Mouse (Mus musculus) heart, adult 10 weeks (tissue): ENCODE data around the gene Alkbh6. TPM values are rescaled to one million over a fixed set of nuclear protein-coding genes. Genes with fewer than 3 reads are reported as not detected.

Source experiments
- polyA plus RNA-seq: library from polyadenylated mRNA; stranded (reverse); fragments of 350-450 nt; fragmentation: Illumina TruSeq; extraction: RNeasy Lipid Tissue Mini Kit (QIAGEN cat#74804); gene quantifications from one replicate; pipeline ENCODE4 v1.2.3, GENCODE M21; 2014; ENCODE audit warnings: low read depth, low replicate concordance

The Alkbh6 gene
- polyA plus RNA-seq, result 29.2 TPM

DNA sequence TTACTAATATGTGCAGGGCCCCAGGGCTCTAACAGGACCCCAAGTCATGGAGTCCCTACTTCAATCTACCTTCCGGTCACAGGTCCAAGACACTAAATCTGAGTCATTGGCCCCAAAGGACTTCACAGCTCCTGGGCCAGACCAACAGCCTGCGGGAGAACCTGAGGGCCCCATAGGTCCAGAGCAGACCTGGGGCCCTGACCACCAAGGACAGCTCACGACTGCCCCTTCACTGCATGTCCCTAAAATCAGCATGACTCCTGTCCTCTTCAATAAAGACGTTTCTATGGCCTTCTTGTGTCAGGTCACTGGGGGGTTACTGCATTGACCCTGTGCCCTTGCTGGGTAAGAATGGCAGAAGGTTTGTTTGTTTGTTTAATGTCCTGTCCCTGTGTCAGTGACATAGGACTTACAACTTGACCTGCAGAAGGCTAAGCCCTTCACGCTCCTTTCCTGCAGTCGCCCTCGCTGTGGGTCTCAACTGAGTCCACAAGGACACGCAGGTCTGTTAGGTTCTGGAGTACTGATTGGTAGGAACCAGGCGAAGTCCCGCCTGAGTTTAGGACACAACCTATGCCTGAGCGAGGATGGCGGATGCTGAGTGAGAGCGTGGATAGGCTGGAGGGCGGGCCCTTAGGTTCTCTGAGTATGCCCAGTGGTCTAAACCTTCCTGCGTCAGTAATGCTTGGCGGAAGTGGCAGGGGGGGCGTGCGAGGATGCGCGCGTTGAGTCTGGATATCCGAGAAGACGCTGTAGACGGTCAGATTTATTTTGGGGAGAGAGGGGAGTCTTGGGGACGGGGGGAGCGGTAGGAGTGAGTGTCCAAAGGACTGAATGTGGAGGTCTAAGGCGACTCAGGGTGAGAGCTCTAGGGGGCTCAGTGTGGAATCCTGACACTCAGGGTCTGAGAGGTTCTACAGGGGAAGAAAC is at the start of gene Alkbh6:
TSS of gene Alkbh6 (plus strand) at position 642 of the 930 bp plus-strand sequence.

GRCm38 (mm10) chr7:30279951-30280669 is 28.4 kb upstream of the Alkbh6 start, which contains the start of the genes Thap8 and Wdr62:
TSS of gene Thap8 (plus strand) at chr7:30280094.
TSS of gene Wdr62 (minus strand) at chr7:30280419.

GRCm38 (mm10) chr7:30291215-30292131 is 17.0 kb upstream of the Alkbh6 start, which contains the start of gene Clip3:
TSS of gene Clip3 (plus strand) at chr7:30291728.

DNA sequence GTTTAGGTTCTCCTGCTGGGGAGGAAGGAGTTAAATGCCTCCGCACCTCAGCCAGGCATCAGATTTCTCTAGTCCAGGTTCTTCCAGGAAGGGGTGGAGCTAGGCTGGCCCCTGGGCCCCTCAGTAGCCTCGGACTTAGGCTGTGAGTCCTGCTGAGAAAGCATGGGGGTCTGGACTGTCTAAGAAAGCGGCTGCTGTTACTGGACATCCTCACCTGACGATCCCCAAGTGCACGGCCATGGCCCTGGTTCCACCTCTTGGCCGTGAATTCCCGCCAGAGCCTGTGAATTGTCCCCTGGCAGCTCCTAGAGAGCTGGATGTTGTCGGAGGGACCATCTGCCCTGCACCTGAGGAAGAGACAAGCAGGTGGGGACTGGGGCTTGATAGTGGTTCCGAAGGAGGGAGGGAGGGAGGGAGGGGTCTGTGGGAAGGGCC is 6.2 kb downstream of the Alkbh6 start, which contains the start of gene Syne4:
TSS of gene Syne4 (plus strand) at position 87 of the 435 bp plus-strand sequence.

GRCm38 (mm10) chr7:30321539-30322284 is 13.2 kb downstream of the Alkbh6 start, which contains the start of gene E130208F15Rik:
TSS of gene E130208F15Rik (plus strand) at chr7:30321740.

GRCm38 (mm10) chr7:30323795-30324194 is 15.3 kb downstream of the Alkbh6 start, which contains the start of gene Sdhaf1:
TSS of gene Sdhaf1 (minus strand) at chr7:30323895.

DNA sequence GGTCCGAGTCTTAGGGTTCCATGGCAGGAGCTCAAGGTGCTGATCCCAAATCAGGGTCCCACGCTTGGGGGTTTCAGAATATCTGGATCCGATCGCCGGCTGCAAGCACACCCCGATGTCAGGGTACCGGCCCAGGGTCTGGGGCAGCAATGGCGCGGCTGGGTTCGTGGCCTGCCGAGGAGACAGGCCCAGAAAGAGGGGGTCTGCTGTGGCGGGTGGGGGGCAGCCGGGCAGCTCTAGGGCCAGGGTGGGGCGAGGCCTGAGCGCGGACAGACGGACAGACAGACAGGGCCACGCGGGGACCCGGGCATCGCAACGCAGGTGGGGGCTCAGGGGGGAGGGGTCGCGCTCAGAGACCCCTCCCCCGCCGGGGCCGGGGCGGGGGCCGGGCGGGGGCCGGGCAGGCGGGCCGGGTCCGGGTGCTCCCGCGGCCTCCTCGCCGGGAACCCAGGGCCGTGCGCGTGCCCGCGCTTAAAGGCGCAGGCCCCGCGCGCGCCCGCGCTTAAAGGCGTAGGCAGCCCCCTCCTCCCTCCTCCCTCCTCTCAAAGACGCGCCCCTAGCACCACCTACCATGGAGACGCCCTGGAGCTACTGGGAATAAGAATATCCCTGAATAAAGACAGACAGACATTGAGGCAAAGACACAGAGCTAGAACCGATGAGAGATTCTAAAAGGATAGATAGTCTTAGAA is 54.3 kb downstream of the Alkbh6 start, which contains the start of gene Lrfn3:
TSS of gene Lrfn3 (minus strand) at position 121 of the 692 bp plus-strand sequence.

Other genes with a start within 250 kb of the Alkbh6 start
- 2.5 TPM for gene Zfp82, start 235.8 kb upstream of the Alkbh6 start, polyA plus RNA-seq
- not detected for gene Gm26920, start 218.3 kb upstream of the Alkbh6 start, polyA plus RNA-seq
- gene Zfp566, start 218.2 kb upstream of the Alkbh6 start, polyA plus RNA-seq, result 1.4 TPM
- 34.9 TPM for gene Zfp260, start 213.9 kb upstream of the Alkbh6 start, polyA plus RNA-seq
- gene Zfp382, start 186.8 kb upstream of the Alkbh6 start, polyA plus RNA-seq, result 1.6 TPM
- 26.8 TPM for gene Zfp146, start 139.0 kb upstream of the Alkbh6 start, polyA plus RNA-seq
- 4,592 TPM for gene Cox7a1, start 124.6 kb upstream of the Alkbh6 start, polyA plus RNA-seq
- gene Capns1, start 109.9 kb upstream of the Alkbh6 start, polyA plus RNA-seq, result 372 TPM
- gene Polr2i, start 76.8 kb upstream of the Alkbh6 start, polyA plus RNA-seq, result 59.9 TPM
- gene Tbcb, start 76.4 kb upstream of the Alkbh6 start, polyA plus RNA-seq, result 58.8 TPM
- gene Ovol3, start 73.0 kb upstream of the Alkbh6 start, polyA plus RNA-seq, result not detected
- not detected for gene Thap8, start 28.6 kb upstream of the Alkbh6 start, polyA plus RNA-seq
- gene Wdr62, start 28.3 kb upstream of the Alkbh6 start, polyA plus RNA-seq, result 2.4 TPM
- gene Clip3, start 17.0 kb upstream of the Alkbh6 start, polyA plus RNA-seq, result 11.7 TPM
- 2.5 TPM for gene Syne4, start 6.1 kb downstream of the Alkbh6 start, polyA plus RNA-seq
- 0.42 TPM for gene E130208F15Rik, start 13.0 kb downstream of the Alkbh6 start, polyA plus RNA-seq
- 14.0 TPM for gene Sdhaf1, start 15.2 kb downstream of the Alkbh6 start, polyA plus RNA-seq
- 1.1 TPM for gene Lrfn3, start 54.1 kb downstream of the Alkbh6 start, polyA plus RNA-seq
- gene Tyrobp, start 105.0 kb downstream of the Alkbh6 start, polyA plus RNA-seq, result 38.2 TPM
- gene Hcst, start 111.1 kb downstream of the Alkbh6 start, polyA plus RNA-seq, result not detected
- 0.50 TPM for gene Nfkbid, start 113.0 kb downstream of the Alkbh6 start, polyA plus RNA-seq
- 3.1 TPM for gene Aplp1, start 136.8 kb downstream of the Alkbh6 start, polyA plus RNA-seq
- not detected for gene Kirrel2, start 149.0 kb downstream of the Alkbh6 start, polyA plus RNA-seq
- gene Nphs1, start 149.6 kb downstream of the Alkbh6 start, polyA plus RNA-seq, result not detected
- gene Prodh2, start 184.9 kb downstream of the Alkbh6 start, polyA plus RNA-seq, result not detected
- 1.1 TPM for gene Arhgap33, start 226.3 kb downstream of the Alkbh6 start, polyA plus RNA-seq
- 945 TPM for gene Hspb6, start 243.5 kb downstream of the Alkbh6 start, polyA plus RNA-seq
- gene Proser3, start 243.6 kb downstream of the Alkbh6 start, polyA plus RNA-seq, result 3.8 TPM